Mouse (Mus musculus) liver, adult 2 months (tissue): Measurements from ENCODE around the gene Rinl.

Experiments used
- CTCF ChIP-seq: fragments of 200-500 bp; IDR thresholded peaks from 2 replicates; pipeline ENCODE4 v1.5.1; 2011; ENCODE audit warnings: low read depth, low read length, control low read depth
- POLR2A ChIP-seq: fragments of 200-500 bp; IDR thresholded peaks from 2 replicates; pipeline ENCODE4 v1.6.1; 2011; ENCODE audit warnings: low read length, control low read depth; ENCODE audit not compliant: insufficient read depth; ENCODE audit errors: extremely low read depth

DNA sequence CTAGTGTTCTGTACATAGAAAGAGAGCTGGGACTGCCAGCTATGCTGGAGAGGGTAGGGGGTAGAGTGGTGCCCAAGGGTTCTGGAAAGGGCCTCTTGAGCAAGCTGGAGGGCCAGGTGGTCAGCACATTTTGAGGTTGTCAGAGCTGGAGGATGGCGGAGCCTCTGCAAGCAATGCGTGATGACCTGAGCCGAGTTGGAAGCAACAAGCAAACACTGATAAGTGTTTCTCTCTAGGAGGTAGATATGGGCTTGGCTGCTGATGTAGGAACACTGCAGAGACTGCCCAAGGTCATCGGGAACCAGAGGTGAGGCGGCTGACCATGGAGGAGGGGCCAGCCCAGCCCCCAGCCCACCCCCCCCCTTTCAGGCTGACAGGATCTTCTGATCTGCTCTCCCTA, 42.2 kb downstream of the Rinl start:
- TF ChIP-seq CTCF (no peak), POLR2A (no peak)
